Mouse (Mus musculus) left cerebral cortex, adult 11 months (tissue): ENCODE measurements around the gene Ube2j1.
A peak's percentile ranks its signal among the peaks of the same experiment; 100 is the strongest.

Source experiments
- DNase-seq: peaks from one replicate; pipeline ENCODE4 v3.0.0; 2022; ENCODE audit warnings: low spot score

Ube2j1 gene

DNA sequence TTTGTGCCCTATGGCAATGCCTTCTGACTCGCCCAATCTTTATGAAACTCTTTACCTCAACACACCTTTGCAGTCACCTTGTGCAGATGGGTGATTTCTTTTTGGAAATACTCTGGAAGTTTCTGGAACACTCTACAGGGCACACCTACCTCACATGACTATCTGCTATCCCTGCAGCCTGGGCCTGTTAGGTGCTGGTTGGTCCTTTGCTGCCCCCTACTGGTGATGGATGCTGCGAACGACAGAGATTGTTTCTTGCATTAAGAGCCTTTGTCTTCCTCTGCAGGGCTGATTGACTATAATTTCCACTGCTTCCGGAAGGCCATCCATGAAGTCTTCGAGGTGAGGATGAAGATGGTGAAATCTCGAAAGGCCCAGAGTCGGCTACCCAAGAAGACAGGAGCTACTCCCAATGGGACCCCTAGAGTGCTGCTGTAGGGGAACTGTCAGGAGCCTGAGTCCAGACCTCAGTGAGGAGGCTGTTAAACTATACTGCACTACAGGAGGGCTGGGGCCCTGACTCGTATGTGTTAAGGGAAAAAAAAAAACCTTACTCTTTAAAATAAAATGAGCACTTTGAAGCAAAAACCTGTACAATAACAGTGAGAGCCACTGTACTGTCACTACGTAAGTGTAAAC lies 12.7 kb upstream of the Ube2j1 start:
- DNase-seq = peak; percentile 80

GRCm38 (mm10) chr4:33024420-33024819 lies 6.8 kb upstream of the Ube2j1 start:
- no peak for DNase-seq

DNA sequence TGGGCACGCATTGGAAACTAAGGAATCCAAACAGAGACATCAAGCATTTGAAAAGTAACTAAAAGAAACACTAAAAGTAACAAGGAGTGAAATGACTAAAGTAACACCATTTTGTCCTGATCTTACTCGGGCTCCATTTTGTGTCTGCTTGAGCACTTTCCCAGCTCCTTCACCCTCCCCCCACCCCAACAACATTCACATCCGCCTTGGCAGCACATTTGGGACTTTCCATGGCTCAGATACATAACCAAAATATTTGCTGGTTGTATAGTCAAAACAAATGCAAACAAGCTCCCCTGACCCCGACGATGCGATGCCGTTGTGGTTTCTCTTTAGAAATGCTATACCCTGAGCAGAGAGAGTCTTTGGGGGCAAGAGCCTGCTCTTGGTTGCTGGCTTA lies 2.1 kb upstream of the Ube2j1 start:
- no peak for DNase-seq

- no peak for DNase-seq
Observed at GRCm38 (mm10) chr4:33030264-33031194, 687 bp upstream of the Ube2j1 start.

GRCm38 (mm10) chr4:33032045-33032444 lies 829 bp downstream of the Ube2j1 start:
- no peak for DNase-seq

DNA sequence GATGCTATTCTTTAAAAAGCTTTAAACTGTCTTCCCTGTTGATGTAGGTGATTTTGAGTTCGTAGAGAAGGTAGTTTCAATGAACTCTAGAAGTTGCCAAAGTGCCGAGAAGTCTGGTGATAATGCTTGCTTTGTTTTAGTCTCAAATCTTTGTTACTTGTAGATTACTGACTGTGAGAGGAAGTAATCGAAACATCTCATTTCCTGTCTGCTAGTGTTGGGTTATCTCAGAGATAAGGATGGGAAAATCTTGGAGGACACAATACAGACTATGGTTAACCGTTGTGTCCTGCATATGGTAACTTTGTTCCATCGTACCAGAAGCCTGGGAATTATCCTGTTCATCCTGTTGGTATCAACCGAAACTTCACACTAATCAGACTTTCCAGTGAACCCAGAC lies 2.3 kb downstream of the Ube2j1 start:
- DNase-seq = no peak

GRCm38 (mm10) chr4:33039826-33040225 lies 8.6 kb downstream of the Ube2j1 start:
- no peak for DNase-seq

- no peak for DNase-seq
Observed at GRCm38 (mm10) chr4:33049601-33050000, 18.4 kb downstream of the Ube2j1 start.

- no peak for DNase-seq
Observed at GRCm38 (mm10) chr4:33052055-33052454, 20.8 kb downstream of the Ube2j1 start.

- no peak for DNase-seq
Observed at GRCm38 (mm10) chr4:33052650-33053049, 21.4 kb downstream of the Ube2j1 start.

- no peak for DNase-seq
Observed at GRCm38 (mm10) chr4:33054426-33054825, 23.2 kb downstream of the Ube2j1 start.

GRCm38 (mm10) chr4:33056317-33056716 lies 25.1 kb downstream of the Ube2j1 start:
- no peak for DNase-seq

GRCm38 (mm10) chr4:33057890-33058687 lies 26.9 kb downstream of the Ube2j1 start:
- DNase-seq = peak; percentile 53

DNA sequence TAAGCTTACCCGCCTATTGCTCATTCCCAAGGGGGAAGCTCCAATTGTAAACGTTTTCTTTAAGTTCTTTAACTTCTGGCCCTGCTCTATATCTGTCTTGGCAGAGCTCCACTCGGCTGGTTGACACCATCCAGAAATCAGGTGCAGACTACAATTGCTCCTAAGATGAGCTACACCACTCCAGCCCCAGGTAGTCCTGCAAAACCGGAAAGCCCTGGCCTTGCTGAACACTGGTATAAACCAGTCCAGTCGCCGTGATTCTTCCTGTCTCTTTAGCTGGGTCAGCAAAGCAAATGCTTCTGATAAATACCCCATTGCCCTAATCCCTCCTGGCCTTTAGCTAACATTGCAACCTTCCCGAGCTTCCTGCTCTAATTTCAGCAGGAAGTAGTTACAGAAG lies 29.9 kb downstream of the Ube2j1 start:
- no peak for DNase-seq

GRCm38 (mm10) chr4:33062981-33063380 lies 31.8 kb downstream of the Ube2j1 start, which contains the start of gene Gabrr2:
Gene Gabrr2, plus strand, starts transcription at chr4:33062999.
- DNase-seq = no peak

DNA sequence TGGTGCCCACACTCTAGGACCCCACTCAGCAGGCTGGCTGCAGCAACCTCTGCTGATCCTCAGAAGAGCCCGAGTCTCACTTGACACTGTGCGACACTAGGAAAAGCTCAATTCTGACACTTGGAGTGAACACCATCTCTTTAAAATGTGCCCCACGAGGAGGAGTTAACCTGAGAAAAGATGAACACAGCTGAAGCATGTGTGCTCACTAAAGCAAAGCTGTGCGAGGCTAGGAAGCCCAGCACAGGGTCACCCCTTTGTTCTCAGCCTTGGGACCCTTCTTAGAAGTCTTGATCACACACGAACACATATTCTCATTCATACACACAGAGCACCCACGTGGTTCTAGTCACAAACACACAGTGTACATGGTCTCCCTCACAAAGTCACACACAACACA lies 33.8 kb downstream of the Ube2j1 start:
- no peak for DNase-seq

DNA sequence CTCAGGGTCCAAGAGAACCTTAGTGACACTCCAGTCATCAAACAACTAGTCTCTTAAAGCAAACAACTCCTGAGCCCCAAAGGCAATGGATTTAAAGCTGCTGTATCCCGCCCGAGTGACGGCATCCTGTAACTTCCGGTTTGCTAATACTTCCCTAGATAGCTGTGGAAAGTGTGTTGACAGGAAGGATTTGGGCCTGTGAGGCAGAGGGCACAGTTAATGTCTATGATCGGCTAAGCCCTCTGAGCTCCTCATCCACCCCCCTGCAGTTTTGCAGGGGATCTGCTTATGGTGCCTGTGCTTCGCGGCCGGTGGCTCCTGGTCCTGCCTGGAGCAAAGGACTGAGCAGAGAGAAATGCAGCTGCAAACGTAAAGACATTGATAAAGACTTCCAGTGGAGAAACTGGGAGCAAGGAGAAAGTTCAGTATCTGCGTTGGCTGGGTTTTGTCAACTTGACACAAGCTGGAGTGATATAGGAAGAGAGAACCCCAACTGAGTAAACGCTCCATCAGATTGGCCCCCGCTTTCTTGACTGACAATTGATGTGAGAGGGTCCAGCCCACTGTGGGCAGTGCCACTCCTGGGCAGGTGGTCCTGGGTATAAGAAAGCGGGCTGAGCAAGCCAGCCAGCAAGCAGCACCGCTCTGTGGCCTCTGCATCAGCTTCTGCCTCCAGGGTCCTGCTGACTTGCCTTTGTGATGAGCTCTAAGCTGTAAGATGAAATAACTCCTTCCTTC lies 35.2 kb downstream of the Ube2j1 start:
- no peak for DNase-seq

- DNase-seq = no peak
Observed at GRCm38 (mm10) chr4:33067331-33067730, 36.1 kb downstream of the Ube2j1 start.

DNA sequence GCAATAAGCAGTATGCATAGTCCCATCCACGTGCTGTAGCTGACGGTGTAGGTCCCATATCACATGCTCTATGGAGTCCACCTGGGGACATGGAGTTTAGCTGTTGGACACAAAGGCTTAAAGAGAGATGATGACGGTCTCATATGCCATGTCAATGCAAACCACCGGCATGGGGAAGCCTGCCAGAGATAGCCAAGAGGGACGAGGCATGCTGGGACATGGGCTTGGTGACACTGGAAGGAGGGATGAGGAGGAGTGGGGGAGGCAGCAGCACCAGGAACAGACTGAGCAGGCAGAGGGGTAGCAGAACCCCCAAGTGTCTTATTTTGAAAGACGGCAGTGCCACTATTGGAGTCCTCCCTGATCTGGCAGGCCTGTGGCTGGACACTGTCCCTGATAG lies 36.6 kb downstream of the Ube2j1 start:
- no peak for DNase-seq

GRCm38 (mm10) chr4:33068894-33069293 lies 37.7 kb downstream of the Ube2j1 start:
- DNase-seq = no peak

- DNase-seq = no peak
Observed at GRCm38 (mm10) chr4:33070326-33070725, 39.1 kb downstream of the Ube2j1 start.

- no peak for DNase-seq
Observed at GRCm38 (mm10) chr4:33071337-33071736, 40.1 kb downstream of the Ube2j1 start.
